Mouse (Mus musculus) kidney, adult 2 months (tissue): ENCODE results near the gene Xylt1.

Experiments used
- CTCF ChIP-seq: fragments of 200-500 bp; conservative IDR thresholded peaks from 2 replicates; pipeline ENCODE4 v1.5.1; 2011; ENCODE audit warnings: low read depth, mild to moderate bottlenecking, control low read depth, low read length, moderate library complexity, mixed read lengths; ENCODE audit not compliant: insufficient read depth, insufficient read length
- POLR2A ChIP-seq: fragments of 200-500 bp; IDR thresholded peaks from one replicate; pipeline ENCODE4 v1.6.1; 2011; ENCODE audit warnings: low read depth, low read length, control low read depth

- TF ChIP-seq POLR2A (no peak), CTCF (no peak)
Measured at GRCm38 (mm10) chr7:117637997-117638396, 257.2 kb downstream of the Xylt1 start.
